Mouse (Mus musculus) stomach, embryonic 14.5 days (tissue): ENCODE data around the gene Ccdc65. TPM values are rescaled to one million over a fixed set of nuclear protein-coding genes. Genes with fewer than 3 reads are reported as not detected.
A peak's percentile ranks its signal among the peaks of the same experiment; 100 is the strongest.

ENCODE experiments used
- ATAC-seq: fragments of 200-750 bp; cut with Nextera tagmentation; 2 replicates; pipeline ENCODE4 v1.8.0; 2017; ENCODE audit warnings: low read depth, moderate TSS enrichment; ENCODE audit not compliant: insufficient number of reproducible peaks, insufficient read depth, low FRiP score
- H3K27ac ChIP-seq: fragments of 300-500 bp; sonication (generic); 2 replicates; pipeline ENCODE4 v1.5.1; 2014; ENCODE audit warnings: mild to moderate bottlenecking, low read length, moderate library complexity, mixed read lengths
- H3K27me3 ChIP-seq: fragments of 300-500 bp; sonication (generic); 2 replicates; pipeline ENCODE4 v1.6.1; 2014; ENCODE audit warnings: low read length, control low read depth, mixed read lengths; ENCODE audit not compliant: control insufficient read depth, insufficient read depth
- H3K36me3 ChIP-seq: fragments of 300-500 bp; sonication (generic); 2 replicates; pipeline ENCODE4 v1.6.1; 2014; ENCODE audit warnings: mild to moderate bottlenecking, control low read depth, low read length, moderate library complexity, mixed read lengths; ENCODE audit not compliant: control insufficient read depth, insufficient read depth
- H3K4me1 ChIP-seq: fragments of 300-500 bp; sonication (generic); 2 replicates; pipeline ENCODE4 v1.6.1; 2014; ENCODE audit warnings: low read length, control low read depth, mixed read lengths; ENCODE audit not compliant: control insufficient read depth, insufficient read depth
- H3K4me2 ChIP-seq: fragments of 300-500 bp; sonication (generic); replicated peaks from 2 replicates; pipeline ENCODE4 v1.6.1; 2014; ENCODE audit warnings: low read depth, low read length, control low read depth
- H3K4me3 ChIP-seq: fragments of 300-500 bp; sonication (generic); 2 replicates; pipeline ENCODE4 v1.5.1; 2014; ENCODE audit warnings: low read depth, low read length, control low read depth
- H3K9ac ChIP-seq: fragments of 300-500 bp; sonication (generic); replicated peaks from 2 replicates; pipeline ENCODE4 v1.6.1; 2014; ENCODE audit warnings: low read depth, mild to moderate bottlenecking, control low read depth, low read length, moderate library complexity, mixed read lengths
- H3K9me3 ChIP-seq: fragments of 300-500 bp; sonication (generic); 2 replicates; pipeline ENCODE4 v1.6.1; 2016; ENCODE audit warnings: low read depth, low read length, control low read depth; ENCODE audit not compliant: control insufficient read depth
- WGBS: fragments of 180-500 bp; shearing (Covaris S2); extraction: QIAGEN DNeasy Blood & Tissue Kit; methylation state at CpG from one replicate; pipeline ENCODE4 v1.1.7; 2014; 5-methylcytosine and 5-hydroxymethylcytosine counted together
- polyA plus RNA-seq: library from polyadenylated mRNA; unstranded; fragments of >200 nt; fragmentation: Nextera tagmentation; extraction: Ambion mirVana; gene quantifications from 2 replicates; pipeline ENCODE4 v1.2.1, GENCODE M21; 2014

Gene Ccdc65
- 1.2 and 1.4 TPM in 2 replicates for polyA plus RNA-seq

GRCm38 (mm10) chr15:98707766-98708372 lies at the start of gene Ccdc65:
Gene Ccdc65, plus strand, starts transcription at chr15:98708207.
- ATAC-seq, result no peak
- Histone ChIP-seq H3K36me3 (no peaks in the 10 kb centered on the region), H3K27me3 (no peaks in the 10 kb centered on the region), H3K27ac (no peak within 1 kb of the TSS), H3K4me2 (peak within 1 kb of the TSS; percentile 37), H3K4me1 (no peaks in the 10 kb centered on the region), H3K9ac (no peak within 1 kb of the TSS), H3K9me3 (no peaks in the 10 kb centered on the region), H3K4me3 (peak within 1 kb of the TSS; percentile 33)
- WGBS, result 18% methylated on average over 16 of the region's 16 CpGs

- Histone ChIP-seq H3K4me2 (peak overlapping the region; percentile 61), H3K27me3 (no peaks in the 10 kb centered on the region), H3K4me1 (peaks cover 4% of the 10 kb centered on the region; the same call in 1 of the 2 replicates), H3K36me3 (peaks cover 17% of the 10 kb centered on the region), H3K9ac (peak overlapping the region; percentile 84), H3K4me3 (peak overlapping the region; percentile 83), H3K27ac (peak overlapping the region; percentile 93), H3K9me3 (no peaks in the 10 kb centered on the region)
- ATAC-seq, result no peak
- WGBS, result under 1% methylated on average over 14 of the region's 14 CpGs
Measured at GRCm38 (mm10) chr15:98662198-98662566, 45.8 kb upstream of the Ccdc65 start.

GRCm38 (mm10) chr15:98662567-98663545 lies 45.2 kb upstream of the Ccdc65 start, which contains the start of gene Ddx23:
Gene Ddx23, minus strand, starts transcription at chr15:98662894.
- 4% methylated on average over 47 of the region's 48 CpGs for WGBS
- H3K4me2 ChIP-seq, result peak within 1 kb of the TSS; percentile 61
- peak within 1 kb of the TSS; percentile 83 for H3K4me3 ChIP-seq
- peak within 1 kb of the TSS; percentile 93 for H3K27ac ChIP-seq
- no peaks in the 10 kb centered on the region for H3K27me3 ChIP-seq
- ATAC-seq, result peak; percentile 97
- H3K4me1 ChIP-seq, result peaks cover 4% of the 10 kb centered on the region; the same call in 1 of the 2 replicates
- no peaks in the 10 kb centered on the region for H3K9me3 ChIP-seq
- peaks cover 10% of the 10 kb centered on the region for H3K36me3 ChIP-seq
- peak within 1 kb of the TSS; percentile 84 for H3K9ac ChIP-seq

GRCm38 (mm10) chr15:98664042-98664907 lies 43.7 kb upstream of the Ccdc65 start:
- H3K4me3 ChIP-seq, result no peak overlapping the region
- H3K27ac ChIP-seq, result no peak overlapping the region
- no peaks in the 10 kb centered on the region for H3K9me3 ChIP-seq
- H3K27me3 ChIP-seq, result no peaks in the 10 kb centered on the region
- 77% methylated on average over 11 of the region's 11 CpGs for WGBS
- H3K36me3 ChIP-seq, result peaks cover 4% of the 10 kb centered on the region; the same call in 1 of the 2 replicates
- no peak overlapping the region for H3K4me2 ChIP-seq
- no peak for ATAC-seq
- H3K9ac ChIP-seq, result no peak overlapping the region
- peaks cover 4% of the 10 kb centered on the region; the same call in 1 of the 2 replicates for H3K4me1 ChIP-seq

GRCm38 (mm10) chr15:98672592-98672991 lies 35.4 kb upstream of the Ccdc65 start:
- H3K4me2 ChIP-seq, result no peak overlapping the region
- 59% methylated on average over 4 of the region's 4 CpGs for WGBS

GRCm38 (mm10) chr15:98673732-98674131 lies 34.3 kb upstream of the Ccdc65 start:
- Histone ChIP-seq H3K4me3 (no peak overlapping the region), H3K27ac (no peak overlapping the region), H3K4me1 (peaks cover 9% of the 10 kb centered on the region; the same call in 1 of the 2 replicates), H3K4me2 (no peak overlapping the region), H3K27me3 (0 out of 2 replicates have a peak, but pooled peaks cover 13% of the 10 kb centered on the region), H3K9ac (no peak overlapping the region), H3K9me3 (no peaks in the 10 kb centered on the region), H3K36me3 (no peaks in the 10 kb centered on the region)
- 78% methylated on average over 7 of the region's 7 CpGs for WGBS
- no peak for ATAC-seq

More at GRCm38 (mm10) chr15:98672592-98672991, 35.4 kb upstream of the Ccdc65 start:
- no peaks in the 10 kb centered on the region for H3K9me3 ChIP-seq
- no peak for ATAC-seq
- peaks cover 9% of the 10 kb centered on the region; the same call in 1 of the 2 replicates for H3K4me1 ChIP-seq
- no peak overlapping the region for H3K4me3 ChIP-seq
- H3K9ac ChIP-seq, result no peak overlapping the region
- no peak overlapping the region for H3K27ac ChIP-seq
- H3K36me3 ChIP-seq, result no peaks in the 10 kb centered on the region
- 0 out of 2 replicates have a peak, but pooled peaks cover 13% of the 10 kb centered on the region for H3K27me3 ChIP-seq

- Histone ChIP-seq H3K4me2 (no peak overlapping the region), H3K9ac (no peak overlapping the region), H3K4me3 (no peak overlapping the region), H3K27me3 (0 out of 2 replicates have a peak, but pooled peaks cover 13% of the 10 kb centered on the region), H3K36me3 (no peaks in the 10 kb centered on the region), H3K4me1 (peaks cover 9% of the 10 kb centered on the region; the same call in 1 of the 2 replicates), H3K9me3 (no peaks in the 10 kb centered on the region), H3K27ac (no peak overlapping the region)
- 42% methylated on average over 7 of the region's 7 CpGs for WGBS
- ATAC-seq, result no peak
Measured at GRCm38 (mm10) chr15:98674284-98674993, 33.6 kb upstream of the Ccdc65 start.
